Mouse (Mus musculus): ENCODE measurements at regions not wholly inside any gene's neighbourhood (a gene's known extent, or its start where the extent isn't known, plus 50 kb on each side); places are given as distances from the start of the nearest gene placed in this dataset.

GRCm38 (mm10) chr9:80683030-80683692, 217.9 kb upstream of the Impg1 start:
- Histone ChIP-seq H3K4me3 (no peak overlapping the region), H3K36me3 (ENCODE audit: control insufficient read depth, insufficient read depth) (no peaks in the 10 kb centered on the region)
- TF ChIP-seq SRF (IDR thresholded peaks at IDR 0.05; ENCODE audit: control insufficient read depth, insufficient read length, low read depth) (no peak), TCF12 (IDR thresholded peaks at IDR 0.05; ENCODE audit: insufficient read depth, poor library complexity, severe bottlenecking) (no peak)

DNA sequence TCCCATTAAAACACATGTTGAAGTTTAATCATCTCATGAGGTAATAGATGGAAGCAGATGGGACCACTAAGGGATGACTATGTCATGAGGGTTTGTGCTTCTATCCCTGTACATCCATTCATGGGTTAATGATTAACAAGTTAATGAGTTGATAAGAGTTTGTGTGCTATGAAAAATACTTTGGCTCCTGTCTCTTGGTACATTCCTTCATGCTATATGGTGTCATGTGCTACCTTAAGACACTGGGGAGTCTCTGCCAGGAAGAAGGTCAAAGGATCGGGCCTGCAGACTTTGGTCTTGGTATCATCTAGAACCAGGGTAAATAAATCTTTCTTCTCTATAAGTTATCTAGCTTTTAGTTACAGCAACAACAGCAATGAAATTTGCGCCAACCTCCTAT, 216.4 kb upstream of the Impg1 start:
- H3K4me2 ChIP-seq (ENCODE audit: low read depth) = no peak overlapping the region
- H3K36me3 ChIP-seq (ENCODE audit: control insufficient read depth, insufficient read depth) = no peaks in the 10 kb centered on the region
- H3K27me3 ChIP-seq (ENCODE audit: control insufficient read depth, insufficient read depth, insufficient read length) = no peaks in the 10 kb centered on the region
- no peak overlapping the region for H3ac ChIP-seq (ENCODE audit: control insufficient read depth, insufficient read length)
- TF ChIP-seq MYOG (IDR thresholded peaks at IDR 0.05; ENCODE audit: control insufficient read depth in 1 of 3, insufficient read depth in 1 of 3, insufficient read length in 2 of 3, low read depth in 2 of 3) (no peak), TCF3 (IDR thresholded peaks at IDR 0.05; ENCODE audit: insufficient read length, low read depth) (no peak)
- no peak overlapping the region for H3K4me3 ChIP-seq
- H3K79me2 ChIP-seq (ENCODE audit: control insufficient read depth, insufficient read depth) = no peaks in the 10 kb centered on the region

More at GRCm38 (mm10) chr9:80683030-80683692, 217.9 kb upstream of the Impg1 start:
- H3K79me2 ChIP-seq (ENCODE audit: control insufficient read depth, insufficient read depth) = no peaks in the 10 kb centered on the region
- H3K4me2 ChIP-seq (ENCODE audit: low read depth) = no peak overlapping the region
- H3K27me3 ChIP-seq (ENCODE audit: control insufficient read depth, insufficient read depth, insufficient read length) = no peaks in the 10 kb centered on the region
- no peak overlapping the region for H3ac ChIP-seq (ENCODE audit: control insufficient read depth, insufficient read length)

- H3ac ChIP-seq (ENCODE audit: control insufficient read depth, insufficient read length) = no peak overlapping the region
These were observed 206.2 kb upstream of the Impg1 start for GRCm38 (mm10) chr9:80671483-80671882.

DNA sequence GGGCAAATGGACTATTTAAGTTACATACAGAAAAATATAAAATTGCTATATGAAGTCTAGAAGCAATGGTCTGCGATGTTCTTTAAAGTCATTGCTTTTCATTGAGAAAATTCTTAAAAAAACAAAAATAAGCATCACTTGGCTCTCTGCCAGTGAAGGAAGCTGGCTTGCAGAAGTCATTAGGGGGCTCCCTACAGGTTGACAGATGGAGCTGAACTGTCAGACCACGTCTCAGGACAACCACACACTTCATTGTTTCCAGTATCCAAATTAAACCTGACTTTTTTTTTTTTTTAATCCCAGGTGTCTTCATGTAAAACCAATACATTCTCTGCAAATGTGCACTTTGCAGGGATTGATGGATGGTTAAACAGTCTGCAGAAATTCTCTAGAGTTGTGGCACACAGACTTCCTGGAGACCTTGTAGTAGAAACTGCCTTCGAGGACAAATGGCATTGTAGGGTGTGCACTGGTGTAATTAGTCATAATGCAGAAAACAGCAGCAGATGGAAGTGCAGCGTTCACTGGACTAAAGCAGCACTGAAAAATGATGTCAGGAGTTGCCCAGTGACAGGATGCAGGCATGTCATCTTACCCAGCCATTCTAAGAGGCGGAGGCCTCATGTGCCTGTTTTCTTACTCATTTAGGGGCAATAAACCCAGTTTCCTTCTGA, 203.4 kb upstream of the Impg1 start:
- no peak overlapping the region for H3K4me2 ChIP-seq (ENCODE audit: low read depth)
- no peaks in the 10 kb centered on the region for H3K27me3 ChIP-seq (ENCODE audit: control insufficient read depth, insufficient read depth, insufficient read length)
- no peaks in the 10 kb centered on the region for H3K36me3 ChIP-seq (ENCODE audit: control insufficient read depth, insufficient read depth)
- H3K4me3 ChIP-seq = no peak overlapping the region
- H3ac ChIP-seq (ENCODE audit: control insufficient read depth, insufficient read length) = no peak overlapping the region
- TF ChIP-seq CEBPB (IDR thresholded peaks at IDR 0.05; ENCODE audit: insufficient read depth, poor library complexity, severe bottlenecking) (no peak), POLR2A (IDR thresholded peaks at IDR 0.05; ENCODE audit: insufficient read length, low read depth) (no peak), MYOD1 (IDR thresholded peaks at IDR 0.05; ENCODE audit: control insufficient read depth in 1 of 3, insufficient read length in 2 of 3, low read depth in 2 of 3) (no peak), MYOG (IDR thresholded peaks at IDR 0.05; ENCODE audit: control insufficient read depth in 1 of 3, insufficient read depth in 1 of 3, insufficient read length in 2 of 3, low read depth in 2 of 3) (no peak), TCF12 (IDR thresholded peaks at IDR 0.05; ENCODE audit: insufficient read depth, poor library complexity, severe bottlenecking) (no peak), E2F4 (IDR thresholded peaks at IDR 0.05; ENCODE audit: insufficient read depth) (no peak), MAX (IDR thresholded peaks at IDR 0.05; ENCODE audit: low read depth) (no peak), POLR2AphosphoS2 (IDR thresholded peaks at IDR 0.05; ENCODE audit: insufficient read length, low read depth) (no peak), TCF3 (IDR thresholded peaks at IDR 0.05; ENCODE audit: insufficient read length, low read depth) (no peak), REST (IDR thresholded peaks at IDR 0.05; ENCODE audit: insufficient read depth, insufficient read length) (no peak), SRF (IDR thresholded peaks at IDR 0.05; ENCODE audit: control insufficient read depth, insufficient read length, low read depth) (no peak), USF1 (IDR thresholded peaks at IDR 0.05; ENCODE audit: low read depth) (no peak)
- H3K79me2 ChIP-seq (ENCODE audit: control insufficient read depth, insufficient read depth) = no peaks in the 10 kb centered on the region

More at GRCm38 (mm10) chr9:80671483-80671882, 206.2 kb upstream of the Impg1 start:
- Histone ChIP-seq H3K4me2 (ENCODE audit: low read depth) (no peak overlapping the region), H3K4me3 (no peak overlapping the region), H3K36me3 (ENCODE audit: control insufficient read depth, insufficient read depth) (no peaks in the 10 kb centered on the region), H3K79me2 (ENCODE audit: control insufficient read depth, insufficient read depth) (no peaks in the 10 kb centered on the region), H3K27me3 (ENCODE audit: control insufficient read depth, insufficient read depth, insufficient read length) (no peaks in the 10 kb centered on the region)
- no peak for TF ChIP-seq E2F4 (IDR thresholded peaks at IDR 0.05; ENCODE audit: insufficient read depth)
- no peak for TF ChIP-seq CEBPB (IDR thresholded peaks at IDR 0.05; ENCODE audit: insufficient read depth, poor library complexity, severe bottlenecking)
- no peak for TF ChIP-seq TCF3 (IDR thresholded peaks at IDR 0.05; ENCODE audit: insufficient read length, low read depth)
- TF ChIP-seq MYOD1 (IDR thresholded peaks at IDR 0.05; ENCODE audit: control insufficient read depth in 1 of 3, insufficient read length in 2 of 3, low read depth in 2 of 3) = no peak
- TF ChIP-seq MAX (IDR thresholded peaks at IDR 0.05; ENCODE audit: low read depth) = no peak
- no peak for TF ChIP-seq POLR2AphosphoS2 (IDR thresholded peaks at IDR 0.05; ENCODE audit: insufficient read length, low read depth)
- no peak for TF ChIP-seq MYOG (IDR thresholded peaks at IDR 0.05; ENCODE audit: control insufficient read depth in 1 of 3, insufficient read depth in 1 of 3, insufficient read length in 2 of 3, low read depth in 2 of 3)
- no peak for TF ChIP-seq POLR2A (IDR thresholded peaks at IDR 0.05; ENCODE audit: insufficient read length, low read depth)
- TF ChIP-seq USF1 (IDR thresholded peaks at IDR 0.05; ENCODE audit: low read depth) = no peak
- no peak for TF ChIP-seq TCF12 (IDR thresholded peaks at IDR 0.05; ENCODE audit: insufficient read depth, poor library complexity, severe bottlenecking)
- TF ChIP-seq REST (IDR thresholded peaks at IDR 0.05; ENCODE audit: insufficient read depth, insufficient read length) = no peak
- no peak for TF ChIP-seq SRF (IDR thresholded peaks at IDR 0.05; ENCODE audit: control insufficient read depth, insufficient read length, low read depth)

GRCm38 (mm10) chr9:80658755-80659154, 193.5 kb upstream of the Impg1 start:
- H3K27me3 ChIP-seq (ENCODE audit: control insufficient read depth, insufficient read depth, insufficient read length) = no peaks in the 10 kb centered on the region
- no peak overlapping the region for H3K4me2 ChIP-seq (ENCODE audit: low read depth)
- H3ac ChIP-seq (ENCODE audit: control insufficient read depth, insufficient read length) = no peak overlapping the region
- H3K79me2 ChIP-seq (ENCODE audit: control insufficient read depth, insufficient read depth) = no peaks in the 10 kb centered on the region
- no peak overlapping the region for H3K4me3 ChIP-seq
- H3K36me3 ChIP-seq (ENCODE audit: control insufficient read depth, insufficient read depth) = no peaks in the 10 kb centered on the region
- TF ChIP-seq MYOD1 (IDR thresholded peaks at IDR 0.05; ENCODE audit: control insufficient read depth in 1 of 3, insufficient read length in 2 of 3, low read depth in 2 of 3) (no peak), REST (IDR thresholded peaks at IDR 0.05; ENCODE audit: insufficient read depth, insufficient read length) (no peak), MYOG (IDR thresholded peaks at IDR 0.05; ENCODE audit: control insufficient read depth in 1 of 3, insufficient read depth in 1 of 3, insufficient read length in 2 of 3, low read depth in 2 of 3) (no peak), CEBPB (IDR thresholded peaks at IDR 0.05; ENCODE audit: insufficient read depth, poor library complexity, severe bottlenecking) (no peak), USF1 (IDR thresholded peaks at IDR 0.05; ENCODE audit: low read depth) (no peak), TCF3 (IDR thresholded peaks at IDR 0.05; ENCODE audit: insufficient read length, low read depth) (no peak), TCF12 (IDR thresholded peaks at IDR 0.05; ENCODE audit: insufficient read depth, poor library complexity, severe bottlenecking) (no peak), POLR2AphosphoS2 (IDR thresholded peaks at IDR 0.05; ENCODE audit: insufficient read length, low read depth) (no peak), E2F4 (IDR thresholded peaks at IDR 0.05; ENCODE audit: insufficient read depth) (no peak), POLR2A (IDR thresholded peaks at IDR 0.05; ENCODE audit: insufficient read length, low read depth) (no peak), MAX (IDR thresholded peaks at IDR 0.05; ENCODE audit: low read depth) (no peak), SRF (IDR thresholded peaks at IDR 0.05; ENCODE audit: control insufficient read depth, insufficient read length, low read depth) (no peak)
